Mouse (Mus musculus) spleen, adult 2 months (tissue): ENCODE data around the gene Taf3. TPM values are rescaled to one million over a fixed set of nuclear protein-coding genes. Genes with fewer than 3 reads are reported as not detected.

Experiments
- DNase-seq, 2 experiments: peaks; one replicate each; pipeline versions ENCODE4 v3.0.0 to v3.0.0-alpha.2; 2012 to 2021; ENCODE audit warnings: low spot score in 2 of 2, low read depth in 1 of 2
- H3K27ac ChIP-seq: fragments of 200-500 bp; 2 replicates; pipeline ENCODE4 v1.5.1; 2012; ENCODE audit warnings: low read length, inconsistent platforms; ENCODE audit not compliant: insufficient read depth
- H3K27me3 ChIP-seq: fragments of 200-500 bp; 2 replicates; pipeline ENCODE4 v1.6.1; 2012; ENCODE audit warnings: mild to moderate bottlenecking, moderate library complexity, low read length, inconsistent platforms; ENCODE audit not compliant: control insufficient read depth, insufficient read depth
- H3K36me3 ChIP-seq: fragments of 200-500 bp; 2 replicates; pipeline ENCODE4 v1.6.1; 2012; ENCODE audit warnings: mild to moderate bottlenecking, low read length, inconsistent platforms; ENCODE audit not compliant: control insufficient read depth, insufficient read depth
- H3K4me1 ChIP-seq: fragments of 200-500 bp; 2 replicates; pipeline ENCODE4 v1.6.1; 2011; ENCODE audit warnings: inconsistent platforms; ENCODE audit not compliant: control insufficient read depth, insufficient read depth, insufficient read length
- H3K4me3 ChIP-seq: fragments of 200-500 bp; 2 replicates; pipeline ENCODE4 v1.5.1; 2011; ENCODE audit warnings: mild to moderate bottlenecking, inconsistent platforms; ENCODE audit not compliant: insufficient read depth, insufficient read length; ENCODE audit errors: extremely low read depth
- CTCF ChIP-seq: fragments of 200-500 bp; IDR thresholded peaks from 2 replicates; pipeline ENCODE4 v1.5.1; 2011; ENCODE audit warnings: mild to moderate bottlenecking, inconsistent platforms; ENCODE audit not compliant: insufficient read depth, insufficient read length, insufficient replicate concordance; ENCODE audit errors: extremely low read depth
- POLR2A ChIP-seq: fragments of 200-500 bp; IDR thresholded peaks from 2 replicates; pipeline ENCODE4 v1.6.1; 2011; ENCODE audit warnings: low read depth, low read length, inconsistent platforms
- WGBS: fragments of 180-500 bp; shearing (Covaris S2); methylation state at CpG from one replicate; pipeline ENCODE4 v1.1.7; 2018; 5-methylcytosine and 5-hydroxymethylcytosine counted together
- polyA plus RNA-seq: library from polyadenylated mRNA; depleted of rRNA; stranded (reverse); fragments of >200 nt; gene quantifications from 2 replicates; pipeline ENCODE4 v1.2.3, GENCODE M21; 2012

The Taf3 gene
- polyA plus RNA-seq, 1 experiment, result 8.2 TPM

DNA sequence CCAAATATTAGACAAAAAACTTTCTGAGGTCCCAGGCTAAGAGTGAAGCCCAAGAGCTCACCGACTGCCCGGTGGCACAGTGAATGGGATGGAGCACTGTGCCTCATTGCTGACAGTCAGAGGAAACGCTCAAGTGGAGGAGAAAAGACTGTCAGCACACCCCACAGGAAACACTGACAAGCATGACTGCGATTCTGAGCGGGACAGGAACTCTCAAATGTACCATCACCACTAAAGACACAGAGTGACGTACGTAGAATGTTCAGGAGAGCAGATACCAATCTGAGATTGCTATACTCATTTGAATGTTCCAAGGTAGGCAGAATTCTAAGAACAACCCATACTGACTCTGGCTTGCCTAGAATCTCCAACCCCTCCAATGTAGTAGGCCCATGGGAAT lies 50.9 kb downstream of the Taf3 start:
- Histone ChIP-seq H3K27ac (no peak overlapping the region), H3K4me3 (no peak overlapping the region), H3K27me3 (no peaks in the 10 kb centered on the region), H3K4me1 (peaks cover 3% of the 10 kb centered on the region; the same call in 1 of the 2 replicates), H3K36me3 (no peaks in the 10 kb centered on the region)
- no peak for TF ChIP-seq CTCF
- no peak for TF ChIP-seq POLR2A
- peak; percentile 43 to 52 for DNase-seq
- WGBS, result 24% methylated on average over 7 of the region's 7 CpGs

DNA sequence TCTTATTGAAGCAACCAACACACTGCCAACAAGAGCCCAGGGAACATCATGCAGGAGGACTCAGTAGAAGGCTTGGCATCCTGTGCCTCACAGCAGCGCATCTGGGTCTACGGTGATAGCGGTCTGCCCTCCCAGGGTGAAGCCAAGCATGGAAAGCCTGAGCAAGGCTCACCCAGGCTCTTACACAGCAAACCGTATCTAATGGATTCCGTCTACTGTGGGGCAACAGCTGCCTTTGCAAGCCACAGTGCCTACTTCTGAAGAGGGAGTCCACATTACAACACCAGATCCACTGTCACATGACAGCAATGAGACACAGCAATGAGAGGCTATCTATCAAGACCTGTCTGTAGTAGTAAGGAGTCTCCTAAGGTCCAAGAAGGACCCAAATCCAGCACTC lies 52.3 kb downstream of the Taf3 start:
- H3K36me3 ChIP-seq, result no peaks in the 10 kb centered on the region
- H3K27ac ChIP-seq, result no peak overlapping the region
- TF ChIP-seq POLR2A (no peak), CTCF (no peak)
- no peak overlapping the region for H3K4me3 ChIP-seq
- no peak for DNase-seq
- 86% methylated on average over 5 of the region's 5 CpGs for WGBS
- H3K27me3 ChIP-seq, result no peaks in the 10 kb centered on the region
- peaks cover 3% of the 10 kb centered on the region; the same call in 1 of the 2 replicates for H3K4me1 ChIP-seq

DNA sequence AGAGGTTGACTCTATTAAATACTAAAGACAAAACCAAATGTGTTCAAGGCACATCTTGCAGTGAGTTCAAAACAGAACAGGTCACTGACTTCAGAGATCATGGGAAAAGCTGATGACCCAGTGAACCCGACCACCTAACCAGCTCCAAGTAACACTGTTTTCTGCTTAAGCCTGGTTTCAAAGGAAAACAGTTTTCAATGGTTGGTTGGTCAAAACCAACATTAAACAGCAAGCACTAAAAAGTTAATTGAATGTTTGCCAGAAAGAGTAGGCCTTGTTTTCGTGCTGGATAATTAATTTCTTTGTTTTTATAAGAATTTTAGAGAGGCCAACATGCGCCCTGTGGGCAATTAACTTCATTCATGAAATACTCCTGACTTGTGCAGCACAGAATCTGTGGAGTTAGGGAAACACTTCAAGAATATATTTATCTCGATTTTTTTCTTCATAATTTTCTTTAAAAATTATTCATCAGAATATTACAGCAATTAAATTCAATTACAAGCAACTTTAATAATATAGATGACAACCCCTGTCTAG lies 57.6 kb downstream of the Taf3 start:
- no peaks in the 10 kb centered on the region for H3K27me3 ChIP-seq
- WGBS, result 80% methylated on average over 4 of the region's 4 CpGs
- TF ChIP-seq POLR2A (no peak), CTCF (no peak)
- DNase-seq, result no peak
- no peak overlapping the region for H3K4me3 ChIP-seq
- H3K27ac ChIP-seq, result no peak overlapping the region
- H3K4me1 ChIP-seq, result no peaks in the 10 kb centered on the region
- no peaks in the 10 kb centered on the region for H3K36me3 ChIP-seq

- no peak overlapping the region for H3K27ac ChIP-seq
- no peak for DNase-seq
- 83% methylated on average over 17 of the region's 17 CpGs for WGBS
- no peaks in the 10 kb centered on the region for H3K4me1 ChIP-seq
- no peak overlapping the region for H3K4me3 ChIP-seq
- H3K27me3 ChIP-seq, result no peaks in the 10 kb centered on the region
- TF ChIP-seq CTCF, result no peak
- no peak for TF ChIP-seq POLR2A
- H3K36me3 ChIP-seq, result no peaks in the 10 kb centered on the region
Measured at GRCm38 (mm10) chr2:9989649-9990547, 58.5 kb downstream of the Taf3 start.

GRCm38 (mm10) chr2:9988290-9988689 lies 60.1 kb downstream of the Taf3 start:
- Histone ChIP-seq H3K27ac (no peak overlapping the region), H3K4me1 (no peaks in the 10 kb centered on the region), H3K36me3 (no peaks in the 10 kb centered on the region), H3K4me3 (no peak overlapping the region), H3K27me3 (no peaks in the 10 kb centered on the region)
- no peak for DNase-seq
- 92% methylated on average over 4 of the region's 4 CpGs for WGBS
- TF ChIP-seq CTCF, result no peak
- TF ChIP-seq POLR2A, result no peak

DNA sequence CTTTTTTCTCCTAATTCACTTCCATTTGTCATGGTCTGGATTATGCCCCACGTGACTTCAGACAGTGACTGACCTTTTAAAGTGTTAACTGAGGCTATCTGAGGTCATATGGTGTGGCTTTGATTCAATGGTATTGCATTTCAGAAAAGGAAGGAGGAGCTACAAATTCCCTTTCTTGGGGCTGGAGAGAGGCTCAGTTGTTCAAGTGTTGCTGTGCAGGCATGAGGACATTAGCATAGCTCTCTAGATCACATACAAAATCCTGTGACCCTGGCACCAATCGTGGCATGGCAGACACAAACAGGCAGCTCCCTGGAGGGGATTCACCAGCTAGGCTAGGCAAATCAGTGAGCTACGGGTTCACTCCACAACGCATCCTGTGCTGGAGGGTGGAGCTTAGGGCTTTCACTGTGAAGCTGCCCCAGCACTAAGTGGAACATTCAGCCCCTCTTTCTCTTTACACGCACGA lies 62.4 kb downstream of the Taf3 start:
- no peak overlapping the region for H3K4me3 ChIP-seq
- WGBS, result 32% methylated on average over 6 of the region's 6 CpGs
- no peaks in the 10 kb centered on the region for H3K36me3 ChIP-seq
- H3K27ac ChIP-seq, result no peak overlapping the region
- H3K27me3 ChIP-seq, result no peaks in the 10 kb centered on the region
- H3K4me1 ChIP-seq, result no peaks in the 10 kb centered on the region
- no peak for TF ChIP-seq CTCF
- TF ChIP-seq POLR2A, result no peak
- peak; percentile 24 to 43 for DNase-seq

DNA sequence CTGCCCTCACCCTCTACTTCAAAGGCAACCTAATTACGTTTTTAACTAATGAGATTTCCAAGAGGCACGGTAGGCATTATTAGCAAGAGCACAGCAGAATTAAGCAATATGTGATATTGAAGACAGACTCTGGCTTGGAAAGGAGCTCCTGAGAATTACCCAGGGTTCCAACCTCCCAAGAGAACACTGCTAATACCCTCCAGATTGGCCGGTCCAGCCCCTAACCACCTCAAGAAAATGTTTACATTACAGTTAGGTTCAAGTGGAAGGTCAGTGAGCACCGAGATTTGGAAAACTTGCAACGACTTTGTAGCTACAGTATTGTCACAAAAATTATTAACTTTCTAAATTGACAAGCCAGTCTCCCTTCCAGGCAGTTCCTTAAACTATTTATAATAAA lies 66.0 kb downstream of the Taf3 start:
- TF ChIP-seq CTCF, result no peak
- no peak for TF ChIP-seq POLR2A
- Histone ChIP-seq H3K4me1 (no peaks in the 10 kb centered on the region), H3K36me3 (no peaks in the 10 kb centered on the region), H3K27ac (no peak overlapping the region), H3K4me3 (no peak overlapping the region), H3K27me3 (no peaks in the 10 kb centered on the region)
- 81% methylated on average over 5 of the region's 5 CpGs for WGBS
- no peak for DNase-seq
